Mouse (Mus musculus) liver, embryonic 14.5 days (tissue): ENCODE data around the gene Lysmd4.

Source experiments
- CTCF ChIP-seq: IDR thresholded peaks from 2 replicates; pipeline ENCODE4 v1.5.1; 2016; ENCODE audit warnings: antibody characterized with exemption, low read depth, control low read depth
- EP300 ChIP-seq: IDR thresholded peaks from 2 replicates; pipeline ENCODE4 v1.6.1; 2016; ENCODE audit warnings: antibody characterized with exemption, low read depth

- TF ChIP-seq CTCF (no peak), EP300 (no peak)
These were observed 122.1 kb downstream of the Lysmd4 start for GRCm38 (mm10) chr7:67344443-67344842.
